Mouse (Mus musculus): ENCODE measurements at regions not wholly inside any gene's neighbourhood (a gene's known extent, or its start where the extent isn't known, plus 50 kb on each side); places are given as distances from the start of the nearest gene placed in this dataset.

DNA sequence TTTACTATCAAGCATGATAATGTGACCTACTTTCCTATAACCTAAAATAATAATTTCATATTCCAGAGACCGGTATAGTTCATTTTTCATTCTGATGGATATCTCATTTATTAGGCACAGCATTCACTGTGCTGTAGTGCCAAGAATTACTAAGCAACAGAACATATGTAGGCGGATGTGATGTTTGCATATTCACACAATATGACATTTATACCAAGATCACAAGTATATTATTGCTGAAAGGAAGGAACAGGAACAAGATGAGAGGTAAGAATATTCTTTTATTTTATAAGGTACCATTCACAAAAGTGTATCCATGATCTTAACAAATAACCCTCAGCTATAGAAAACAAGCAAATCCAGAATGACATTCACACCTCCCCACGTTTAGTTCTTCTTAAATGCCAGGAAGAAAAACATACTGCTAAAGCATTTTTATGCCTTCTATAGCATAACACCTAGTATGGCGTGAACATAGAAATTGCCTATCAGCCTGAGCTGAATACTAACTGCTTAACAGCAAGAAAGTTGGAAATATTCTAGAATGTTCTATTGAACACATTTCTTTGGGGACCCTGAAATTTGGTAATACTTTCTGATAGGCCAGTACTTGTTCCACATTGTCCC, 1062.8 kb upstream of the Acvr2a start:
- peak; percentile 55 for DNase-seq (ENCODE audit: low read depth, low spot score)

DNA sequence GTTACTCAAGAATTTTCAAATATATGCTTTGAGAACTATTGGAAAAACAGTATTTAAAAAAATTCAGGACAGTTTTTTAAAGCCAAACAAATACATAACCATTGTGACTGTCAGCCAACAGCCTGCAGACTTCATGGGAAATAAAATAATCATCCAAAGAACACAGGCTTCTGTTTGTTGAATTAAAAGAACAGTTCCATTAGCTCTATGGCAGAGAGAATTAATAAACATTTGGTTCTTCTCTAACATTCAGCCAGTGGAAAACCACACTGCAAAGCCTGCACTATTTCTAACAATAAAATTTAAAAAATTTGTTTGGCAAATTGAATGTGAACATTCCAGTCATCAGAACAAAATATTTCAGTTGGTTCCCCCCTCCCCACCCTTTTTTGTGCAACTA, 1058.2 kb upstream of the Acvr2a start:
- DNase-seq (ENCODE audit: low read depth, low spot score): peak; percentile 15

DNA sequence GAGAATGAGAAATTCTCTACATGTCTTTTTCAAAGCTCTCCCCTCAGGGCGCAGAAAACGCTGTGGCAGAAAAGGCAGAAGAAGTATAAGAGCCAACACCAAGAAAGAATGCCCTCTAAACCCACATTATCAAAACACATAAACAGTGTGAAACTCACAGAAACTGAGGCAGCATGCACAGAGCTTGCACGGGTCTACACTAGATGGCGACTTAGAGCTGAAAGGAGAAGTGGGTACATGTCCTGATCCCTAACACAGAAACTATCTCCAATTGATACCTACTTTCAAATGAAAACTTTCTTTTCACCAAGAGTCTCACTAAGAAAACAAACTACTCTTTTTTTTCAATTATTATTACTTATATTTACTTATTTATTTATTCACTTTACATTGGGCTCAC, 1057.7 kb upstream of the Acvr2a start:
- no peak for DNase-seq (ENCODE audit: low read depth, low spot score)

DNA sequence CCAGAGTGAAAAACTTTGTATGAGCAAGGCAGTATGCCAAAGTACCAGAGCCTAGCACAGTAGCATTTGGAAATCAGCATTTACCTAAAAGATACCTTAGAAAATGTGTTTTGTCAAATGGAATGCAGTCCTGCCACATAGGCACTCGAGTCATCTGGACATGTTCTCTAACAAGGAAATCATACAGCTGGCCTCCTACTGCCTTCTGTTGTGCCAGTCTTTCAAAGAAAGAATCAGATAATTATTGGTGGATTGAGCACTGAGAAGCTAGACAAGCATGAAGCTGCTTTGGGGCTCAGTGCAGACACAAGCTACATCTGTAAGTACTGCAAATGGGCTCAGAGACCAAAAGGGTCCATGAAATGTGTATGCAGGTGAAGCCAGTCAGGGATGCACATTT, 1038.1 kb upstream of the Acvr2a start:
- peak; percentile 15 for DNase-seq (ENCODE audit: low read depth, low spot score)

DNA sequence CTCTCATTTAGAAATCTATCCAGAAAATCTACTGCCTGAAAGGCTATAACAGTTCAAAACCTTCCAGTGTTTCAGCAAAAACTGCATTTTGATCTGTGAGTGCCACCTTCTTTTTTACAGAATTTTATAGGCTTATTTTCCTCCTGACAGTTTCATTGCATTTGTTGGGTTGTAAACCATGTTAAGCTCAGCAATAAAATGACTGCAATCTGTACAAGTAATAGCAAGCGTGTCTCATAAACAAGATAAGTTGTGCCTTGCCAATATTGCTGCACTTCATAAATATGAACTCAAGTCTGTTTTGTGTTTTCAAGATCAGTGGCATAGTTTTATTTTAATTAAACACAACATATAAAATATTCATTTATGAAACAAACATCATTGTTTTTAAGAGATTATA, 1036.9 kb upstream of the Acvr2a start:
- no peak for DNase-seq (ENCODE audit: low read depth, low spot score)

DNA sequence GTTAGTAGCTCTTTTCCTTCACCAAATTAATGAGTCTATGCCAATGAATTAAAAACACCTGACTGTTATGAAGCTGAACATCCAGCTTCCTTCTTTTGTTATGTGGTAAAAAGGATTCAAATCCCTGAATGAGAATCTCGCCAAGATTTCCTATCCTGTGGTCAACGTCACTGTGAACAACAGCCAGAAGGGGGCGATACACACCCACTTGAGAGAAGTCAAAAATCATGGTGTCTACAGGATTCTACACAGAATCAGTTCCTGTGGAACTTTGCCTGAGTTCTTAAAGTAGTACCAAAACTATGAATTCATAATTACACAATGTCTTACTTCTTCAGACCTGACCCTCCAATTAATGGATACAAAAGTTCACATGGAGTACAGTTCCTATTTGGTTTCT, 1028.1 kb upstream of the Acvr2a start:
- DNase-seq (ENCODE audit: low read depth, low spot score): peak; percentile 65

DNA sequence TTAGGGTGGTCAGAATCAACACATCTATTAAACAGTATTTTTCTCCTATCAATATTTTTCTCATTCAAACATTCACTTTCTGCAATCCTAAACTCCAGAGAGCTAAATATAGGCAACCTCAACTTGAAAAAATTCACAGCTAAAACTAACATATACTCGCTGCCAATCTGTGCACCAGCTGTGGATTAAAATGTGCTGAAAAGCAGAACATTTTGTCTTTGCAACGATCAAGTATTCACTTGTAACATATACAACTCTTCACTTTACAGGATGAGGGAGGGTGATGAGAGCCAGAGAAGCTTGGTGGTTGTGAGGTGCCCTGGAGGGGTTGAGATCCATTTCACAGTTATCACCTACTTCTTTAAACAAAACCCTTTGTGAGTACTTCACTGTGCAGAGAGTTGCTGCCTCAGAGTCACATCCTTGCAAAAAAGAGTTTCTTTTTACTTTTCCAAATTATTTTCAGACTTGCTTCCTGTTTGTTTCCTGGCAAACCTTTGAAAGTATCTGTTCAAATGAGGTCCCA, 991.1 kb upstream of the Acvr2a start:
- peak; percentile 73 for DNase-seq (ENCODE audit: low read depth, low spot score)

DNA sequence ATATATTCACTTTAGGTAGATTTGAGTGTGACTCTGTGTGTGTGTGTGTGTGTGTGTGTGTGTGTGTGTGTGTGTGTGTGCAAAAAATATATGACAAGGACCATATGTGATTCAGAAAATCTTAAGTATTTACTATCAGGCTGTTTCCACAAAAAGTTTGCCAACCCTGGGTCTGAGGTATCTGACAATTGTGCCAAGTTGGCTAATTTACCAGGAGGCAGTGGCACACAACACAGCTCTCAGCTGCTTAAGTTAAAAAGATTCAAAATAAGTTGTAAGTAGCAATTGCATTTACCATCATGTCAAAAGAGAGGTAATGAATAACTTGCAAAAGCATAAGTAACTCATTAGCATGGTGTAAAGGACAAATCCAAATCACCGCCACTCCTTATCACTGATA, 981.4 kb upstream of the Acvr2a start:
- DNase-seq (ENCODE audit: low read depth, low spot score): no peak

DNA sequence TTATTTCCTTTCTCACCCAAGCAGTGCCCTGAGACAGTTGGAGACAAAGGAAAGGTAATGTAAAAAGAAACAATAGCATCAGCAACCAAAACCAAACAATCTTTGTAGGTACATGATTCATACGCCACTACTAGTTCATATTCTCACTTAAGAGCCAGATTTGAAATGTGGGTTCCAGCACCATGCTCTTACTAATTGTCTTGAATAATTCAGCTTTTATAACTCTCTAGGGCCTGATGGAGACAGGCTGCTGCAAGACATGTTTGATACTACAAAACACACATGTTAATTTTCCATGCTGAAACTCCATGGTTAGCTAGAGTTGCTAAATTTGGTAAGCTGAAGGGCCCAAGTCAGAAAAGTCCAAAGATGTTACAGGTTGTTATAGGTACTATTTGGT, 980.4 kb upstream of the Acvr2a start:
- no peak for DNase-seq (ENCODE audit: low read depth, low spot score)

DNA sequence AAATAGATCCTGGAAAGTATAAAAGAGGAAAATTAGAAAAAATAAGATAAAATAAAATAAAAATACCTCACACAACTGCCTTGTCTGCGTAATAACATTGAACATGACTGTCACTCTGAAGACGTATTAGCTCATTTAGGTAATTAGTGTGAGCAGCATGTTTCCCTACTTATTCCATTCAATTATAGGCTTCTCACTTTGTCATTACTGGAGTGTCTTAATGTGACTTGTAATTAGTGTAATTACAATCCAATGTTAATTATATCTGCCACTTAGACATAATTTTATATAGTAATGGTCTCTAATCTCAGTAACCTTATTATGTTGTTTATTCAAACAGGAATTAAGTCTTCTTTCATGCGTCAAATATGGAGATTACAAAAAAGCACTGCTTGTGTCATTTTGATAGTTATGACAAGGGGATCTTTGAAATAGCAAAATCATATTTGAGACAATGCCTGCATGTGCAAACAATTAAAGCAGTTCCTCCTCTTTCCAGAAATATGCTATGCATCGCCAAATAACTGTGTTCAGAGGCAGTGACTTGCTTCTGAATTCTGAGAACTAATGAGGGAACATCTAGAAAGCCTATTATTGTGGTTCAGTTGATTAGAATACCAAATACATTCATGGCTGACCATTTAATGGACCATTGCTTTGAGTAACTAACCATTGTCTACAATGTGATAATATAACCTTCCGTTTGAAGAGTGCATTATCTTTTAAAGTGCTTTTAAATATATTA, 979.7 kb upstream of the Acvr2a start:
- DNase-seq (ENCODE audit: low read depth, low spot score): no peak

DNA sequence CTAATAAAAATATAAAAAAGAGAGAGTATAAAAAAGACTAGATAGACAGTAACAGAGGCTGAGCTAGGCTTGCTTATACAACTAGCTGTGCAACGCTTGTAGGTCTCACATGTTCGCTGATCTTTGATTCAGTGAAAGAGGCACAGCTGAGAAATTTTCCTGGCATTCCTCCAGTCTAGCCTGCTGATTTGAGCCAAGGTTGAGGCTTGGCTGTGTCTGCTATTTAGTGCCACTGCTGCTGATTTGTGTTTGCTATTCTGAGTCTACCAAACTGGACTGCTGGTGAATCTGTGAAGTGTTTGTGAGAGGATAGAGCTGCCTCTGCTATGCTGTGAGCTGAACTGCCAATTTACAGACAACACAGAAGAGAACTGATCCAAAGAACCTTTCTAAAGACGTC, 956.7 kb upstream of the Acvr2a start:
- peak; percentile 20 for DNase-seq (ENCODE audit: low read depth, low spot score)

DNA sequence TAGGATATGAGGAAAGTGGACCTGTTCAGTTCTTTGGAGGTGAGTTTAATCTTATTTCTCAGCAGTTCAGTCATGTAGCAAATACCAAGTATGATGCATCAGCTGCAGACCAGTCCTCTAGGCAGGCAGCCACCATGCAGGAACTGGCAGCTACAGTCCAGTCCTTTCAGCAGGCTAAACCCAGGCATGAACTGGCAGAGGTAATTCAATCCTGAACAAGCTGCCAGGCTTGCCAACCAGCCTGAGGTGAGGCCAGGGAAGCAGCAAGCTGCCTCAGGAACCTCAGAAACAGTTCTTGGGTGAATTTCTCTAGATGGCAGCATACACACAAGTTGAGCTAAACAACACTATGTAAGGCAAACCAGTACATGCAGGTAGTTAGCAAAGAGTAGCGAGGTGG, 951.5 kb upstream of the Acvr2a start:
- DNase-seq (ENCODE audit: low read depth, low spot score): no peak

DNA sequence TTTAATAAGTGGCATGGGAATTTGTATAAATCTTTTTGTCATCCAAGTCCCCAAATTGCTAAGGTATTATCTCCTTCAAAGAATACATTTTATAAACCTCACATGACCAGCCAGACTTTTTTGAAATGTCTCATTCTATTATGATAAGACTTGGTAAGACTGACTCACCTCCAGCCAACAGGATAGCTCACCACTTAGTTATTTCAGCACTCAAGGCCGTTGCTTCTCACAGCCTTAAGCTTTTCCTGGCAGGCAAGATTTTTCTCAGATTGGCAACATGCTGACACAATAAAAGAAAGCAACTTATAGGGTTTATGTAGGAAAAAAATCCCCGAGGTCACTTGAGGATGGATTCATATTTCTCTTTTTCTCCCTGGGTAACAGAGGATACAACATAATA, 935.9 kb upstream of the Acvr2a start:
- DNase-seq (ENCODE audit: low read depth, low spot score): peak; percentile 10

DNA sequence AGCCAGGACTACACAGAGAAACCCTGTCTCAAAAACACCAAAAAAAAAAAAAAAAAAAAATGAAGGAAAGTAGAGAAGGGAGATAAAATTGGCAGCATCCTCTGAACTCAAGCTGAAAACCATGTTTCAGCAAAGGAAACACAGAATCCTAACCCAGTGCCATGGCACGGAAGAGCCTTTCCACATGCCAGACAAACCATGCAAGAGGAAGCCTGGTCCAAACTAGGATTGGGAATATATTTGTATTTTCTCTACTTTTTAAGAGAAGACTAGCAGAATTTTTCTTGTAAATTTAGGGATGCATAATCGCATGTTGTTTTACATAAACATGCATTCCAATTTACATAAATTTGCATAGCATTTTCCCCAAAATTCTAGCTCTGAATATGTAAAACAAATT, 934.8 kb upstream of the Acvr2a start:
- DNase-seq (ENCODE audit: low read depth, low spot score): no peak

DNA sequence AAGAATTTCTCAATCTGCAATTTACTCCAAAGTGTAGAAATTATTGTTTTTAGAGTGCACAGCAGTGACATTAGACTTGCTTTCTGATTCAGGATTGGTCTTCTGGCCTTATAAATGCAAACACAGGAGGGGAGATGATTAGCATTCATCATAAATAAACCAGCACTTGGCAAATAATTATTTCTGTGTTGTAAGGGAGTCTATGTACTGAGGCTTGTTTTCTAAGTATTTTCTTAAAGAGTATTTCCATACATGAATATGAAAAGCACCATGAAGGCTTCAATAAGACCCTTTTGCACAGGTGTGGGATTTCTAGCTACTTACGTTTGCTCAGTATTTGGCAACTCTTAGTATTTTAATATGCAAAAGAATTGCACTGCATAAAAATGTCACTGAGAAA, 934.1 kb upstream of the Acvr2a start:
- no peak for DNase-seq (ENCODE audit: low read depth, low spot score)

DNA sequence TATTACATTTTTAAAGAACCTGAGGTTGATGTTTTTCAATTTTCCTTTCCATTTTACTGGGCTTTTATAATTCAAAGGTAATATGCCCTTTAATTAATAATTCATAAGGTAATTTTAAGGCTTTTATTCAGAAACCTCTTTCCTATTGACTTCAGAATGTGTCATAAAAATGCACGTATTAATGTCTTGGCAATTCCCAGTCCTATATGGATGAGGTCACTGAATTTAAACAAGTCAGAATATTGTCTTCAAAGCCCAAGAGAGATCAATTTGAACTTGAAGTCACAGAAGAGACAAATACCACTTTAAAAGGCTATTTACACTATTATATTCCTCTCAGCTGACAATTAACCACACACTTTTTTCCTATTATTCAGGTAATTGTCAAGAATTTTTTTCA, 925.7 kb upstream of the Acvr2a start:
- no peak for DNase-seq (ENCODE audit: low read depth, low spot score)

DNA sequence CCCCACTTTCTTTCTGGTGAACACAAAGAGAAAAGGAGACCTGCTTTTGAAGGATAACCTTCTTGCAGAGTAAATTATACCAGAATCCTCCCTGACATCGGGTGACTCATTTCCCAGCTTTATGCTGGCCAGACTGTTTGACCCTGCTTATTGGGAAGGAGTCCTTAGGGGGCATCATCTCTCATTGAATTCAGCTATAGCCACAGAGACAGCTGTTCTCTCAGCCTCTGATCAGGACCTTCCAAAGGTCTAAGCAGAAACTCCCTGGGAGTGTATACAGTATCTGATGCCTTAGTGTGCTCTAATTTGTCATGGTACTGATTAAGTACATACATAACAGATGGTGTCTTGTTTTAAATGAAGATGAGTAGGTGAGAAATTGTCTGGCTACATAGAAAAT, 922.5 kb upstream of the Acvr2a start:
- no peak for DNase-seq (ENCODE audit: low read depth, low spot score)

DNA sequence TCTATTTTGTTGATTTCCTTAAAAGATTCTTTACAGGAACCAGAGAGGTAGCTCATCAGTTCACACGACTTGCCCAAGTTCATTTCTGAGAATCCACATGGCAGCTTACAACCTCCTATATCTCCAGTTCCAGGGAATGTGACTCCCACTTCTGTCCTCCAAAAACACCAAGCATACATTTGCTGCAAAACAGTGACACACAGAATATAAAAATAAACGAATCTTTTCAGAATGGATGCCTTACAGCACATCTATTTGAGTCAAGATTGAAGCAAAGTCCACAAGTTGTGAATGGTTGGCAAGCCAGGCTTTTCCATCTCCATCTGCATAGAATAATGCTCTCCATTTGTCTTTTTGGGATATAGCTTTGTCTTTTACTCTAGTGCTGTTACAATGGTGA, 921.0 kb upstream of the Acvr2a start:
- peak; percentile 52 for DNase-seq (ENCODE audit: low read depth, low spot score)

DNA sequence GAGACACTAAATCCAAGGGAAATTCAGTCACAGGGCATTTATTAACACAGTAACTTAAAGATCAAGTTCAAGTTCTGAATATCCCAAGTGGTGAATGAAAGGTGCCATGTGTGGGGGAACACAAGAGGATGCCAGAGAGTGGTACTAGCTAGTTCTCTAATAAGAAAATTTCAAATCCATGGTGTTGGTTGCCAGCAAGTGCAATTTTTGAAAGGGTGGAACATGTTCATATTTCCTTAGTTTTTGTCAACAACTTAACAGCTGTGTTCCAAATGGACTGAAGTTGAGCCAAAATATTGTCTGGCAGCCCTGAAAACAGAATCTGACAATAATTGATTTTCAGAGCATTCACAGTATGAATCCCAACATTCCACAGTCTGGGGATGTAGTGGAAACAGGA, 919.1 kb upstream of the Acvr2a start:
- peak; percentile 20 for DNase-seq (ENCODE audit: low read depth, low spot score)

DNA sequence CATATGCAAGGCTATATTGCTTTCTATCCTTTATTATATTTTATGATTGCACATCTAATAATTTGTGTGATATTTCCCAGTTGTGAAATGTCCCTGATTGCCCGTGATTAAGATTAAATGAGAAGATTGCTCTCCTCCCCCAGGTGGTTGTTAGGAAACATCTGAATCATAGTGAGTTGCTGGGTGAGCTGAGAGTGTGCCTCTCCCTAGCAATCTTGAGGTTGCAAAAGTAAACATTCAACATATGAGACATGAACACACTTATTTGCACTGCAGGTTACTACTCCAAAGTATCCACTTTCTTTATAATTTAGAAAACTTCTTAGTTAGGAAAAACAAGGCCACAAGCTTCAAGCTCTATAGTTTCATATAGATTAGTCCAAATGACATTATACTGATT, 899.6 kb upstream of the Acvr2a start:
- DNase-seq (ENCODE audit: low read depth, low spot score): no peak

DNA sequence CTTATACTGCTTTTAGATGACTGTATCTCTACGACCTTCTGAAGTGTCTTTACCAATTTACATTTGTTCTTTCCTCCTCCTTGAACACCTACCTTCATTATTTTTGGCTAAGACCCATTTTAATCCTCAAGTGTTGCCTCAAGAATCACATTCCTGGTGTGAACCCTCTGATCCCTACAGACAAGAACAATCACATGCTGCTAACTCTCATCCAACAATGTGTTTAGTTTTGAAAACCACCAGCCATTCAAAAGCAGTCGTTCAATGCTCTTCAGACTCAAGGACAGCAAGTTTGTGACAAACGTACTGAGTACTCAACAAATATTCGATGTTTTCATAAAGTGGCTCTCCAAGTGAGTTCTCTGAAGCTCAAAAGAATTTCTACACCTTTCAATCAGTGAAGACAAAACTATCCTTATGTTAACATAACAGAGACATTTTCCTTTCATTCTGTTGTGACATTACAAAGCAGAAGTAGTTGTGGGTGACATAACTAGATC, 898.9 kb upstream of the Acvr2a start:
- no peak for DNase-seq (ENCODE audit: low read depth, low spot score)

DNA sequence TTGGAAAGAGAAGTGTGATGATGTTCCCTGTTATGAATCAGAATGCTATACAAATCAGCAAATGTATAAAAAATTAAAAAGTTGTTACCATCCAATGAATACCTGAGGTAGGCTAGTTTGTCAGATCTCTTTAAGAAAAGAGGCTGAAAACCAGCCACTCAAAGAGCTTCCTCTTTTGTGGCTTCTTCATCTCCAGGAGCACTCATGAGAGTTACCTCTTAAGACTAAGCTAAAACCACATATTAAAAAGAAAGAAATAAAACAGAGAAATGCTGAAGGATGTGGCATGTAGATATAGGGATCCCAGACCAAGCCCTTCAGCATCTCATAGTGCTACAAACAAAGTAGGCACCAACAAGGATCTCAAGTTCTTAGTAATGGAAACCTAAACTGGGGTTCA, 890.9 kb upstream of the Acvr2a start:
- no peak for DNase-seq (ENCODE audit: low read depth, low spot score)

DNA sequence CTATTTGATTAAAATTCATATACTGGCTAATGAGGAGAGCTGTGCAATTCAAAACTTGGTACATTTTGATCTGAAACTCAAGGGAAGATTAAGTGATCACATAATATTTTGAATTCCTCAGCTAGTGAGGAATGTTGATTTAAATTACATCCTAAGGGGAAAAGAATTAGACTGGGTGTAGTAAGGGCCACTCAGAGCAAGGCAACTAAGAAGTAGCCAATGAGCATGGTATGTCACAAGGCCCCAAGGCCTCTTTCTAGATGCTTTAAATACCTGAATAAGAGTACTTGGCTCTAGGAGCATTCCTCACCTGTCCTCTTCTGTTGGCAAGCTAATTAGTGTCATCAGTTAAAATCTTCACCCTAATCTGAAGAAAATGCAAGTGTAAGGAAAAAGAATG, 887.3 kb upstream of the Acvr2a start:
- no peak for DNase-seq (ENCODE audit: low read depth, low spot score)
